Mouse (Mus musculus): Measurements from ENCODE around the gene Nubp2. TPM values are rescaled to one million over a fixed set of nuclear protein-coding genes. Genes with fewer than 3 reads are reported as not detected.

Gene Nubp2
- total RNA-seq, 2 experiments from 2014 or later, result 10.5 to 11.3 TPM

DNA sequence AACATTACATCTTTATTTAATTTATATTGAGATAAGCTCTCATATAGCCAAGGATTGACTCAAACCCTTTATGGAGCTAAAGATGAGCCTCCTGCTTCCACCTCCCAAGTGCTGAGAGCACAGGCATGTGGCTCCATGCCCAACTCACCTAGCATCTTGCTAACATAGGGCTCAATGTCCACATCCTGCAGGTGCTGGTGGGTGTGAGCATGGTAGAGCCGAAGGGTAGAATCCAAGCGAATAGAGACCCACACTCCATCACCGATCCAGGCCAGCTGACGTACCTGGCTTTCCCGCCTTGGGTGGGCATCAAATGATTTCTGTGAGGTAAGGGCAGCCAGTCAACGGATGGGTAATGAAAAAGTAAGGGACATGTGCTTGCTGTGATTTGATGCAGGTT lies 13.9 kb upstream of the Nubp2 start:
- TF ChIP-seq CTCF (IDR thresholded peaks at IDR 0.05), result no peak
- intact Hi-C loops (cut with DNase I), result no loop called here
- Histone ChIP-seq H3K27ac (no peak overlapping the region), H3K4me3 (no peak overlapping the region)
- peak; percentile 14 for DNase-seq

GRCm38 (mm10) chr17:24899153-24899552 lies 13.0 kb upstream of the Nubp2 start:
- no peak for TF ChIP-seq CTCF (IDR thresholded peaks at IDR 0.05)
- H3K27ac ChIP-seq, result no peak overlapping the region
- H3K4me3 ChIP-seq, result no peak overlapping the region
- intact Hi-C loops (cut with DNase I), result no loop called here
- DNase-seq, result peak; percentile 26

DNA sequence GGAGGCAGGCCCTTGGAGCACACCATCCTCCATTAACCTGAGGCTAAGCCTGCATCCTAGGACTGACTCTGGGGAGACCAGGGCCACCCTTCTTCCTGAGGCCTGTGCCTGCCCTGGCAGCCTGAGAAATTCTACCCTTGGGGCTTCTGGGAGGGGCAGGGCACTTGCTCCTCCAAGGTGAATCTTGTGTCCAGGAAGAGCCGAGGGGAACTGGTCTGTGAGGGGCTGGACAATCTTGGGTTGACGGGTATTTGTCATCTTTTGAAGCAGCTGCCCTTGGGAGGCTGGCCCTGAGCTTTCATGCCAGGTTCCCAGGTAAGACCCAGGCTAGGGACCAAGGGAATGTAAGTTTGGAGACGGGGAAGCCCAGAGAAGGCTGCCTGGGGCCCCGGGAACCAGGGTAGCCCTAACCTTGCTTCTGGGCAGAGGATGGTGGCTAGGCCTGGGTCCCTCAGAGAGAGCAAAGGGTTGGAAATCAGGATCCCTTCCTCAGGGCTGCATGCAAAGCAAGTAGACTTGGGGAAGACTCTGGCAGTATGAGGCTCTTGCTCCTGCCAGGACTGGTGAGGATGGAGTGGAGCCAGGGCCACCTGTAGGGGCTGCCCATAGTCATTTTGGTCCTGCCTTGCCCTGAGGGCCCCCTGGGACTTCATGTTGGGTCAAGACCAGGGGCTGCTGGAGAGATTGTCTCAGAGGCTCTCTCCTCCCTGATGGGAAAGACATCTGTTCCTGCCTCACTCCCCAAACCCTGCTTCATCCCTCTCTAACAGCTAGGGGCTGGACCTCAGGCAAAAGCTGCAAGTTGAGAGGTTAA lies 12.1 kb upstream of the Nubp2 start:
- intact Hi-C loops (cut with DNase I), result no loop called here
- H3K4me3 ChIP-seq, result no peak overlapping the region
- TF ChIP-seq CTCF (IDR thresholded peaks at IDR 0.05), result no peak
- peak; percentile 26 for DNase-seq
- no peak overlapping the region for H3K27ac ChIP-seq

DNA sequence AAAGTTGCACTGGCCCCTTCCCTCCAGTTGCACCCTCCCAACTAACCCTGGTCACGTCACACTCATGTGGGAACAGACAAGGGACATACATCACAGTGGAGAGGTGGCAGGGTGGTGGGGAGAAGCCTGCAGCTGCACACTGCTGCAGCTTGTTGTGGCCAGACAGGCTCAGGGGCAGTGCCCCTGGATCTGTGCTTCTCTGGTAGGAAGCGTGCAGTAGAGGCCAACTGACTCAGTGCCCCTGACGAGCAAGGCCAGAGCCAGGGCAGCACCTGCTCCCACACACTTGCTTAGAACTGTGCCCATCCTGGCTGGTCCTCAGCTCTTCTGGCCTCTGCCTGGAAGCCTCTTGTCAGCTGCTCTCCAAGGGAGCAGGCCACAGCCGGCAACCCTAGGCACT lies 11.5 kb upstream of the Nubp2 start:
- Histone ChIP-seq H3K4me3 (peak overlapping the region; percentile 80), H3K27ac (no peak overlapping the region)
- DNase-seq, result no peak
- no peak for TF ChIP-seq CTCF (IDR thresholded peaks at IDR 0.05)
- intact Hi-C loops (cut with DNase I), result no loop called here

DNA sequence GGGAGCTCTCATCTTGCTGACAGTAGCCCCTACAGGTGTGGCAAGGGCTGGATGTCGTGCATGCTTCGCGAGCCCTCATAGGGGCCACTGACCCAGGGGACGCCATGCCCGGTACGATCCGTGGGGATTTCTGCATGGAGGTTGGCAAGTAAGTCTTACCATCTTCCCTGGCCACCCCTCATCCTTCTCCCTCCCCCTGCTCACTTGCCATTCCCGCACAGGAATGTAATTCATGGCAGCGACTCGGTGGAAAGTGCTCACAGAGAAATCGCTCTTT lies 10.8 kb upstream of the Nubp2 start:
- DNase-seq, result no peak
- peak overlapping the region; percentile 96 for H3K27ac ChIP-seq
- H3K4me3 ChIP-seq, result peak overlapping the region; percentile 80
- intact Hi-C loops (cut with DNase I), result no loop called here
- TF ChIP-seq CTCF (IDR thresholded peaks at IDR 0.05), result no peak

GRCm38 (mm10) chr17:24896241-24896992 lies 10.3 kb upstream of the Nubp2 start, which contains the start of gene Nme3:
Gene Nme3 (plus strand): TSS chr17:24896500.
- H3K27ac ChIP-seq, result peak within 1 kb of the TSS; percentile 96
- intact Hi-C loops (cut with DNase I), result no loop called here
- H3K4me3 ChIP-seq, result peak within 1 kb of the TSS; percentile 80
- TF ChIP-seq CTCF (IDR thresholded peaks at IDR 0.05), result no peak
- peak; percentile 86 for DNase-seq

DNA sequence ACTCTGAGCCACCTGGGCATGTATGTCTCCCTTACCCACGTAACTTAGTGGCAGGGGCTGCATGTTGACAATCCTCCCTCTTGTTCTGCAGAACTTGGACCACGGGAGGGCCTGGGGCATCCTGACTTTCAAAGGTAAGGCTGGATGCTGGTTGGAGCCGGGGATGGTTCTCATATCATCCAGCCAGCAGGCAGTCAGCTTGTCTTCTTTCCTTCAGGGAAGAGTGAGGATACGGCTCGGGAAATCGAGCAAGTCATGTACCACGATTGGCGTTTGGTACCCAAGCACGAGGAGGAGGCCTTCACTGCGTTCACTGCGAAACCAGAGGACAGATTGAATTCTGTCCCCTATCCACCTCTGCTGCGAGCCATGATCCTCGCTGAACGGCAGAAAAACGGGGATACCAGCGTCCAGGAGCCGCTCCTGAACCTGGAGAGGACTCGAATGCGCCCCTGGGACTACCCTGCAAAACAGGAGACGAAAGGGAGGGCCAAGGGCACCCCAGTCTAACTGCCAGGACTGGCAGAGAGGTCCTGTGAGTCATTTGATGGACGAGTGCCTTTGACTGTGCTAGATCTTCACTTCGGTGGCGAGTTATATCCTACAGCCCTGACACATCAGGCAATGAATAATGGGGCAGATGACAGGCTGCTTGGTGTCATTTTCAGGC lies 9.6 kb upstream of the Nubp2 start:
- intact Hi-C loops (cut with DNase I), result no loop called here

DNA sequence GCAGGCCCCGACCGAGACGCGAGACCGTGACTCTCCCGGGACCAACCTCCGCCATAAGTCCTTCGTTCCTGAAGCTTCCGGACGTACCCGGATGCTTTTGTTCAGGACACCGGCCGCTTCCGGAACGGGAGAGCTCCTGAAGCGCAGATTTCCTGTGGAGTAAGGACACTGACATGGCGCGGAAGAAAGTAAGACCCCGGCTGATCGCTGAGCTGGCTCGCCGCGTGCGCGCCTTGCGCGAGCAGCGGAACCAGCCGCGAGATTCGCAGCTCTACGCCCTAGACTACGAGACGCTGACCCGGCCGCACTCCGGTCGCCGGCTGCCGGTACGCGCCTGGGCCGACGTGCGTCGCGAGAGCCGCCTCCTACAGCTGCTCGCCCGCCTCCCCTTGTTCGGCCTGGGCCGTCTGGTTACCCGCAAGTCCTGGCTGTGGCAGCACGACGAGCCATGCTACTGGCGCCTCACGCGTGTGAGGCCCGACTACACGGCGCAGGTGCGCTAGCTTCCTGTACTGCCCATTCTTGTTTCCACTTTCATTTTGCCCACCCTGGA lies 8.9 kb upstream of the Nubp2 start, which contains the start of the genes Eme2 and Mrps34:
Eme2 (minus strand) TSS at position 93 of the 553 bp plus-strand sequence.
Mrps34 (plus strand) TSS at position 122 of the 553 bp plus-strand sequence.
- Histone ChIP-seq H3K27ac (peak within 1 kb of the TSS; percentile 96), H3K4me3 (peak within 1 kb of the TSS; percentile 80)
- TF ChIP-seq CTCF (IDR thresholded peaks at IDR 0.05), result no peak
- intact Hi-C loops (cut with DNase I), result no loop called here
- DNase-seq, result peak; percentile 88

More for the DNA sequence above, 9.6 kb upstream of the Nubp2 start:
- peak overlapping the region; percentile 80 for H3K4me3 ChIP-seq
- peak; percentile 54 for DNase-seq
- TF ChIP-seq CTCF (IDR thresholded peaks at IDR 0.05), result no peak
- peak overlapping the region; percentile 96 for H3K27ac ChIP-seq

GRCm38 (mm10) chr17:24894061-24894994 lies 8.2 kb upstream of the Nubp2 start:
- intact Hi-C loops (cut with DNase I), result no loop called here
- no peak for TF ChIP-seq CTCF (IDR thresholded peaks at IDR 0.05)
- no peak for DNase-seq
- Histone ChIP-seq H3K4me3 (peak overlapping the region; percentile 80), H3K27ac (peak overlapping the region; percentile 96)

- Histone ChIP-seq H3K27ac (no peak overlapping the region), H3K4me3 (peak overlapping the region; percentile 80)
- intact Hi-C loops (cut with DNase I), result no loop called here
- no peak for DNase-seq
- no peak for TF ChIP-seq CTCF (IDR thresholded peaks at IDR 0.05)
Measured at GRCm38 (mm10) chr17:24893276-24893675, 7.1 kb upstream of the Nubp2 start.

DNA sequence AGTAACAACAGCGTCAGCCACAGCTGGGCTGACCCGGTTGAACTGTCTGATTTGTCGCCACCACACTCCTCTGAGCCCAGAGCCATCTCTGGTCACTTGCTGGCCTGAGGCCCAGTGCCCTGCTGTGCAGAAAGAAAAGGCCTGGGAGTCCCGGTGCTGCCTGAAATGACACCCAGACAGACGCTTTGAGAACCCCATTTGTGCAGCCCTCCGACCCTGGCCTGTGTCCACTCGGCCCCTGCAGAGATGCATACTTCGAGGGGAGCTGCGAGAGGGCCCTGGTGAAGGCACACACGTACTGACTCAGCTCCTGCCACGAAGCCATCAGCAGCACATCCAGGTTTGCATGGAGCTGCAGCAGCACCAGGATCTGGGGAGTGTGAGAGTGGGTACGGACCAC lies 6.6 kb upstream of the Nubp2 start:
- intact Hi-C loops (cut with DNase I), result no loop called here
- no peak for TF ChIP-seq CTCF (IDR thresholded peaks at IDR 0.05)
- Histone ChIP-seq H3K27ac (no peak overlapping the region), H3K4me3 (no peak overlapping the region)
- no peak for DNase-seq

All from gastrocnemius, adult 2 months (tissue).